Mouse (Mus musculus): ENCODE measurements around the gene Mapk11.

DNA sequence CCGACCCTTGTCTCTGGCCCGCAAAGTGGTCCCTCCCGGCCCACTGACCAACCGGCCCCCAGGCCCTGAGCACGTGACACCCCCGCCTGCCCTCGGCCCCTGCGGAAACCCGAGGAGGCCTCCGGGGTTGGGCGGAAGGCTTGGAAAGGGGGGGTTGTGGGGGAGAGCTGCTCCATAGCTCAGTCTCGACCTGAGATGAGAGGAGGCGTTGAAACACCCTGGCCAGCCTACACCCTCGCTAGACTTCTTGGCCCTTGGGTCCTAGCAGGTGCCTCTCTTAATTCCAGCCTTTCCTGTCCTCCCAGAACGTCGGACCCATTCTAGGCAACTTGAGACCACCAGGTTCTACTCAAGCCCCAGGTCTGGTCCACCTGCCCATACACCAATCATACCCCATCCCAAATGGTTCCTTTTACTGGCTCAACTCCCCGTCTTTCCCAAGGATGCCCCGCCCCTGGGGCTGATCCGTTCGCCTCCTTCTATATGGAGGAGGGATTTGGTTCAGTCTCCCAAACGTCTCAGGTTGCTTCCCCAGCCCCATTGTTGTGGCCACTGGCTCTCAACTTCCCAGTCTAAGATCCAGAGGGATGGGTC lies 8.7 kb downstream of the Mapk11 start, which contains the start of gene Mapk12:
- TF ChIP-seq CTCF (conservative IDR thresholded peaks at IDR 0.05; ENCODE audit: insufficient read depth, insufficient read length, low read depth, low read length) = no peak
- no peak for TF ChIP-seq POLR2A (IDR thresholded peaks at IDR 0.05; ENCODE audit: low read depth, low read length)

Data from kidney, adult 2 months (tissue).